Mouse (Mus musculus) right cerebral cortex, postnatal 10 days (tissue): ENCODE data around the gene Etnk2.

Source experiments
- DNase-seq, 2 experiments: peaks; one replicate each; pipeline ENCODE4 v3.0.0; 2021; ENCODE audit warnings: low spot score in 2 of 2

Etnk2 gene

GRCm38 (mm10) chr1:133417113-133417512 is 53.7 kb downstream of the Etnk2 start:
- DNase-seq, result no peak

- DNase-seq, result no peak
Observed at GRCm38 (mm10) chr1:133417539-133417938, 54.2 kb downstream of the Etnk2 start.

GRCm38 (mm10) chr1:133418164-133418800 is 54.9 kb downstream of the Etnk2 start:
- peak in 1 of 2 experiments; percentile 53 for DNase-seq

- DNase-seq, result peak in 1 of 2 experiments; percentile 14
Observed at GRCm38 (mm10) chr1:133419178-133419834, 55.9 kb downstream of the Etnk2 start.

GRCm38 (mm10) chr1:133420491-133420890 is 57.1 kb downstream of the Etnk2 start:
- peak in 1 of 2 experiments; percentile 6 for DNase-seq

GRCm38 (mm10) chr1:133421061-133421460 is 57.7 kb downstream of the Etnk2 start:
- peak in 1 of 2 experiments; percentile 7 for DNase-seq

GRCm38 (mm10) chr1:133421975-133422570 is 58.7 kb downstream of the Etnk2 start:
- peak in 1 of 2 experiments; percentile 14 for DNase-seq

- peak in 1 of 2 experiments; percentile 42 for DNase-seq
Observed at GRCm38 (mm10) chr1:133422615-133423161, 59.3 kb downstream of the Etnk2 start.

GRCm38 (mm10) chr1:133423166-133423542 is 59.8 kb downstream of the Etnk2 start:
- no peak for DNase-seq

GRCm38 (mm10) chr1:133423543-133424480 is 60.4 kb downstream of the Etnk2 start, which contains the start of gene Sox13:
Gene Sox13 (minus strand): TSS chr1:133424377.
- DNase-seq, result peak; percentile 57 to 65

GRCm38 (mm10) chr1:133424547-133425140 is 61.3 kb downstream of the Etnk2 start:
- no peak for DNase-seq
